Mouse (Mus musculus) small intestine, adult 2 months (tissue): Measurements from ENCODE around the gene Atpaf2.

ENCODE experiments used
- CTCF ChIP-seq: fragments of 200-500 bp; IDR thresholded peaks from 2 replicates; pipeline ENCODE4 v1.5.1; 2012; ENCODE audit warnings: low read depth, mild to moderate bottlenecking, control low read depth, inconsistent platforms, low read length, moderate library complexity, mixed read lengths; ENCODE audit not compliant: insufficient replicate concordance, insufficient read length; ENCODE audit errors: extremely low read depth
- POLR2A ChIP-seq: fragments of 200-500 bp; IDR thresholded peaks from 2 replicates; pipeline ENCODE4 v1.6.1; 2012; ENCODE audit warnings: low read depth, mild to moderate bottlenecking, control low read depth, inconsistent platforms, low read length, moderate library complexity

- TF ChIP-seq CTCF (no peak), POLR2A (no peak)
Observed at GRCm38 (mm10) chr11:60417717-60418472, at the start of gene Atpaf2.
